Mouse (Mus musculus): Measurements from ENCODE around the gene Ggt7. TPM values are rescaled to one million over a fixed set of nuclear protein-coding genes. Genes with fewer than 3 reads are reported as not detected.
A peak's percentile ranks its signal among the peaks of the same experiment; 100 is the strongest.
"Not testable (repeated sequence)": the region's sequence is repeated elsewhere in the genome, so short reads cannot be mapped to it uniquely, and the experiment has no call there.

Gene Ggt7
- polyA plus RNA-seq, 1 experiment from 2014 or later, result 2.0 TPM

- H3K27me3 ChIP-seq (replicated peaks), result peaks cover 10% of the 10 kb centered on the region
- H3K4me2 ChIP-seq, result no peak overlapping the region
- H3K4me3 ChIP-seq, result no peak overlapping the region
- 87% methylated on average over 9 of the region's 9 CpGs for WGBS
- no peaks in the 10 kb centered on the region for H3K36me3 ChIP-seq
- H3K4me1 ChIP-seq (replicated peaks), result peaks cover 19% of the 10 kb centered on the region
- ATAC-seq (ENCODE audit: insufficient number of reproducible peaks, low FRiP score), result no peak
- no peak overlapping the region for H3K27ac ChIP-seq (ENCODE audit: poor library complexity, severe bottlenecking)
- H3K9ac ChIP-seq, result no peak overlapping the region
- H3K9me3 ChIP-seq (replicated peaks), result no peaks in the 10 kb centered on the region
These were observed 12.2 kb downstream of the Ggt7 start for GRCm38 (mm10) chr2:155505811-155506210.

GRCm38 (mm10) chr2:155504440-155505355 is 13.3 kb downstream of the Ggt7 start:
- ATAC-seq (ENCODE audit: insufficient number of reproducible peaks, low FRiP score), result no peak
- Histone ChIP-seq H3K9ac (0 out of 2 replicates have a peak overlapping the region, but pooled peaks have one; percentile 11), H3K4me2 (no peak overlapping the region), H3K9me3 (replicated peaks) (no peaks in the 10 kb centered on the region), H3K4me3 (no peak overlapping the region), H3K27ac (ENCODE audit: poor library complexity, severe bottlenecking) (no peak overlapping the region), H3K4me1 (replicated peaks) (peaks cover 19% of the 10 kb centered on the region), H3K27me3 (replicated peaks) (peaks cover 10% of the 10 kb centered on the region), H3K36me3 (no peaks in the 10 kb centered on the region)
- 49% methylated on average over 13 of the region's 13 CpGs for WGBS

GRCm38 (mm10) chr2:155502596-155502995 is 15.4 kb downstream of the Ggt7 start:
- no peak overlapping the region for H3K27ac ChIP-seq (ENCODE audit: poor library complexity, severe bottlenecking)
- H3K36me3 ChIP-seq, result no peaks in the 10 kb centered on the region
- peaks cover 10% of the 10 kb centered on the region for H3K27me3 ChIP-seq (replicated peaks)
- H3K9me3 ChIP-seq (replicated peaks), result no peaks in the 10 kb centered on the region
- ATAC-seq (ENCODE audit: insufficient number of reproducible peaks, low FRiP score), result no peak
- H3K4me3 ChIP-seq, result no peak overlapping the region
- 77% methylated on average over 7 of the region's 7 CpGs for WGBS
- H3K9ac ChIP-seq, result no peak overlapping the region
- peaks cover 10% of the 10 kb centered on the region for H3K4me1 ChIP-seq (replicated peaks)
- H3K4me2 ChIP-seq, result no peak overlapping the region

- Histone ChIP-seq H3K9ac (no peak overlapping the region), H3K4me3 (no peak overlapping the region), H3K36me3 (no peaks in the 10 kb centered on the region), H3K27ac (ENCODE audit: poor library complexity, severe bottlenecking) (no peak overlapping the region), H3K27me3 (replicated peaks) (no peaks in the 10 kb centered on the region), H3K4me2 (no peak overlapping the region), H3K9me3 (replicated peaks) (no peaks in the 10 kb centered on the region), H3K4me1 (replicated peaks) (no peaks in the 10 kb centered on the region)
- WGBS, result 89% methylated on average over 6 of the region's 6 CpGs
- no peak for ATAC-seq (ENCODE audit: insufficient number of reproducible peaks, low FRiP score)
These were observed 27.0 kb downstream of the Ggt7 start for GRCm38 (mm10) chr2:155490998-155491397.

- no peak overlapping the region for H3K27ac ChIP-seq (ENCODE audit: poor library complexity, severe bottlenecking)
- no peak for ATAC-seq (ENCODE audit: insufficient number of reproducible peaks, low FRiP score)
- no peak overlapping the region for H3K9ac ChIP-seq
- no peak overlapping the region for H3K4me3 ChIP-seq
- H3K9me3 ChIP-seq (replicated peaks), result no peaks in the 10 kb centered on the region; the same call in 1 of the 2 replicates
- H3K27me3 ChIP-seq (replicated peaks), result no peaks in the 10 kb centered on the region
- no peaks in the 10 kb centered on the region for H3K4me1 ChIP-seq (replicated peaks)
- H3K4me2 ChIP-seq, result no peak overlapping the region
- WGBS, result 41% methylated on average over 3 of the region's 3 CpGs
- no peaks in the 10 kb centered on the region for H3K36me3 ChIP-seq
These were observed 36.0 kb downstream of the Ggt7 start for GRCm38 (mm10) chr2:155482021-155482420.

- Histone ChIP-seq H3K36me3 (no peaks in the 10 kb centered on the region), H3K4me2 (peak within 1 kb of the TSS; percentile 88), H3K4me3 (peak within 1 kb of the TSS; percentile 80), H3K9ac (peak within 1 kb of the TSS; percentile 93), H3K4me1 (replicated peaks) (peaks cover 32% of the 10 kb centered on the region), H3K27me3 (replicated peaks) (no peaks in the 10 kb centered on the region), H3K27ac (ENCODE audit: poor library complexity, severe bottlenecking) (peak within 1 kb of the TSS; percentile 87), H3K9me3 (replicated peaks) (no peaks in the 10 kb centered on the region)
- WGBS, result under 1% methylated on average over 63 of the region's 72 CpGs
- peak; percentile 89 for ATAC-seq (ENCODE audit: insufficient number of reproducible peaks, low FRiP score)
These were observed 44.4 kb downstream of the Ggt7 start, which contains the start of gene Ncoa6 for GRCm38 (mm10) chr2:155473570-155474088. Ncoa6 (minus strand) TSS chr2:155473894.

GRCm38 (mm10) chr2:155472671-155473569 is 45.1 kb downstream of the Ggt7 start:
- Histone ChIP-seq H3K4me2 (peak overlapping the region; percentile 88), H3K9ac (peak overlapping the region; percentile 93), H3K9me3 (replicated peaks) (no peaks in the 10 kb centered on the region), H3K27me3 (replicated peaks) (no peaks in the 10 kb centered on the region), H3K27ac (ENCODE audit: poor library complexity, severe bottlenecking) (peak overlapping the region; percentile 87), H3K36me3 (no peaks in the 10 kb centered on the region), H3K4me3 (peak overlapping the region; percentile 80), H3K4me1 (replicated peaks) (peaks cover 34% of the 10 kb centered on the region)
- 1% methylated on average over 56 of the region's 71 CpGs for WGBS
- no peak; the same call in 1 of the 2 replicates for ATAC-seq (ENCODE audit: insufficient number of reproducible peaks, low FRiP score)

- Histone ChIP-seq H3K27ac (ENCODE audit: poor library complexity, severe bottlenecking) (no peak overlapping the region), H3K4me2 (no peak overlapping the region), H3K4me3 (no peak overlapping the region), H3K4me1 (replicated peaks) (peaks cover 25% of the 10 kb centered on the region), H3K9ac (no peak overlapping the region), H3K27me3 (replicated peaks) (no peaks in the 10 kb centered on the region), H3K9me3 (replicated peaks) (no peaks in the 10 kb centered on the region), H3K36me3 (no peaks in the 10 kb centered on the region)
- ATAC-seq (ENCODE audit: insufficient number of reproducible peaks, low FRiP score), result no peak
- 73% methylated on average over 1 of the region's 1 CpGs for WGBS
These were observed 51.2 kb downstream of the Ggt7 start for GRCm38 (mm10) chr2:155466861-155467260.

GRCm38 (mm10) chr2:155453591-155453990 is 64.4 kb downstream of the Ggt7 start:
- WGBS, result 88% methylated on average over 7 of the region's 7 CpGs
- H3K36me3 ChIP-seq, result peaks cover 16% of the 10 kb centered on the region
- no peak for ATAC-seq (ENCODE audit: insufficient number of reproducible peaks, low FRiP score)
- H3K27me3 ChIP-seq (replicated peaks), result no peaks in the 10 kb centered on the region
- H3K4me1 ChIP-seq (replicated peaks), result 0 out of 2 replicates have a peak, but pooled peaks cover 2% of the 10 kb centered on the region
- no peak overlapping the region for H3K4me2 ChIP-seq
- no peaks in the 10 kb centered on the region for H3K9me3 ChIP-seq (replicated peaks)
- H3K9ac ChIP-seq, result no peak overlapping the region
- H3K4me3 ChIP-seq, result no peak overlapping the region
- H3K27ac ChIP-seq (ENCODE audit: poor library complexity, severe bottlenecking), result no peak overlapping the region

GRCm38 (mm10) chr2:155451256-155451655 is 66.8 kb downstream of the Ggt7 start:
- Histone ChIP-seq H3K36me3 (peaks cover 16% of the 10 kb centered on the region), H3K4me1 (replicated peaks) (no peaks in the 10 kb centered on the region), H3K27ac (ENCODE audit: poor library complexity, severe bottlenecking) (no peak overlapping the region), H3K9me3 (replicated peaks) (no peaks in the 10 kb centered on the region), H3K4me3 (no peak overlapping the region), H3K27me3 (replicated peaks) (no peaks in the 10 kb centered on the region), H3K4me2 (no peak overlapping the region), H3K9ac (no peak overlapping the region)
- ATAC-seq (ENCODE audit: insufficient number of reproducible peaks, low FRiP score), result no peak
- WGBS, result 82% methylated on average over 5 of the region's 5 CpGs

- H3K9me3 ChIP-seq (replicated peaks); H3K4me1 ChIP-seq (replicated peaks); H3K9ac ChIP-seq; ATAC-seq (ENCODE audit: insufficient number of reproducible peaks, low FRiP score); H3K4me3 ChIP-seq; H3K36me3 ChIP-seq; H3K27me3 ChIP-seq (replicated peaks); H3K27ac ChIP-seq (ENCODE audit: poor library complexity, severe bottlenecking); H3K4me2 ChIP-seq: not testable (repeated sequence)
- WGBS, result 95% methylated on average over 1 of the region's 1 CpGs
These were observed 70.1 kb downstream of the Ggt7 start for GRCm38 (mm10) chr2:155447906-155448305.

All from heart, embryonic 12.5 days (tissue).